Mouse (Mus musculus) liver, postnatal 0 days (tissue): ENCODE results near the gene Magi2. TPM values are rescaled to one million over a fixed set of nuclear protein-coding genes. Genes with fewer than 3 reads are reported as not detected.

ENCODE experiments used
- ATAC-seq: fragments of 200-750 bp; cut with Nextera tagmentation; 2 replicates; pipeline ENCODE4 v1.8.0; 2017; ENCODE audit warnings: mild to moderate bottlenecking, moderate library complexity
- DNase-seq: peaks from one replicate; pipeline ENCODE4 v3.0.0-alpha.2; 2016
- H3K27ac ChIP-seq: fragments of 300-500 bp; sonication (generic); 2 replicates; pipeline ENCODE4 v1.5.1; 2014; ENCODE audit warnings: antibody characterized with exemption, moderate library complexity, mild to moderate bottlenecking, low read depth
- H3K27me3 ChIP-seq: fragments of 300-500 bp; sonication (generic); 2 replicates; pipeline ENCODE4 v1.6.1; 2014; ENCODE audit warnings: low read length, control low read depth, mixed read lengths; ENCODE audit not compliant: insufficient read depth
- H3K36me3 ChIP-seq: fragments of 300-500 bp; sonication (generic); replicated peaks from 2 replicates; pipeline ENCODE4 v1.6.1; 2014; ENCODE audit warnings: mild to moderate bottlenecking, control low read depth, low read length, moderate library complexity, mixed read lengths; ENCODE audit not compliant: insufficient read depth
- H3K4me1 ChIP-seq: fragments of 300-500 bp; sonication (generic); 2 replicates; pipeline ENCODE4 v1.6.1; 2014; ENCODE audit warnings: antibody characterized with exemption, mild to moderate bottlenecking, control low read depth; ENCODE audit not compliant: insufficient read depth
- H3K4me2 ChIP-seq: fragments of 300-500 bp; sonication (generic); 2 replicates; pipeline ENCODE4 v1.6.1; 2014; ENCODE audit warnings: low read depth, mild to moderate bottlenecking, low read length, moderate library complexity, mixed read lengths
- H3K4me3 ChIP-seq: fragments of 300-500 bp; sonication (generic); 2 replicates; pipeline ENCODE4 v1.5.1; 2014; ENCODE audit warnings: low read depth, low read length
- H3K9ac ChIP-seq: fragments of 300-500 bp; sonication (generic); replicated peaks from 2 replicates; pipeline ENCODE4 v1.6.1; 2014; ENCODE audit warnings: mild to moderate bottlenecking, moderate library complexity
- H3K9me3 ChIP-seq: fragments of 300-500 bp; sonication (generic); 2 replicates; pipeline ENCODE4 v1.6.1; 2016; ENCODE audit warnings: mild to moderate bottlenecking, control low read depth, low read length, mixed read lengths
- CTCF ChIP-seq: sonication (generic); IDR thresholded peaks from 2 replicates; pipeline ENCODE4 v1.5.1; 2016; ENCODE audit warnings: antibody characterized with exemption, low read depth
- EP300 ChIP-seq: IDR thresholded peaks from 2 replicates; pipeline ENCODE4 v1.6.1; 2016; ENCODE audit warnings: antibody characterized with exemption, low read depth, mild to moderate bottlenecking
- WGBS: fragments of 180-500 bp; shearing (Covaris S2); extraction: QIAGEN DNeasy Blood & Tissue Kit; methylation state at CpG from one replicate; pipeline ENCODE4 v1.1.7; 2014; ENCODE audit not compliant: insufficient replicate concordance; 5-methylcytosine and 5-hydroxymethylcytosine counted together
- polyA plus RNA-seq: library from polyadenylated mRNA; unstranded; fragments of >200 nt; fragmentation: Nextera tagmentation; extraction: Ambion mirVana; gene quantifications from 2 replicates; pipeline ENCODE4 v1.2.1, GENCODE M21; 2015

Gene Magi2
- polyA plus RNA-seq, 1 experiment from 2014 or later, result 0.08 TPM

GRCm38 (mm10) chr5:20213299-20213698 lies 986.5 kb downstream of the Magi2 start:
- no peak overlapping the region for H3K4me2 ChIP-seq
- no peak overlapping the region for H3K4me3 ChIP-seq
- 44% methylated on average over 2 of the region's 2 CpGs for WGBS
- no peaks in the 10 kb centered on the region for H3K9me3 ChIP-seq
- no peaks in the 10 kb centered on the region for H3K27me3 ChIP-seq
- no peak overlapping the region for H3K27ac ChIP-seq
- ATAC-seq, result no peak
- no peak for DNase-seq
- no peaks in the 10 kb centered on the region for H3K4me1 ChIP-seq
- H3K9ac ChIP-seq, result no peak overlapping the region
- TF ChIP-seq EP300 (no peak), CTCF (no peak)
- no peaks in the 10 kb centered on the region for H3K36me3 ChIP-seq

- ATAC-seq (no peak), DNase-seq (no peak)
- no peak overlapping the region for H3K4me2 ChIP-seq
- no peaks in the 10 kb centered on the region for H3K9me3 ChIP-seq
- H3K4me1 ChIP-seq, result no peaks in the 10 kb centered on the region
- WGBS, result 67% methylated on average over 6 of the region's 6 CpGs
- H3K27me3 ChIP-seq, result no peaks in the 10 kb centered on the region
- TF ChIP-seq CTCF (no peak), EP300 (no peak)
- no peaks in the 10 kb centered on the region for H3K36me3 ChIP-seq
- H3K4me3 ChIP-seq, result no peak overlapping the region
- no peak overlapping the region for H3K27ac ChIP-seq
- H3K9ac ChIP-seq, result no peak overlapping the region
Measured at GRCm38 (mm10) chr5:20226471-20227210, 999.8 kb downstream of the Magi2 start.

- Histone ChIP-seq H3K9me3 (no peaks in the 10 kb centered on the region), H3K36me3 (no peaks in the 10 kb centered on the region), H3K4me1 (no peaks in the 10 kb centered on the region), H3K27me3 (no peaks in the 10 kb centered on the region), H3K9ac (no peak overlapping the region), H3K4me3 (no peak overlapping the region), H3K4me2 (no peak overlapping the region), H3K27ac (no peak overlapping the region)
- DNase-seq (no peak), ATAC-seq (no peak)
- 72% methylated on average over 16 of the region's 16 CpGs for WGBS
- TF ChIP-seq EP300 (no peak), CTCF (no peak)
Measured at GRCm38 (mm10) chr5:20227912-20228762, 1001.3 kb downstream of the Magi2 start.

- no peaks in the 10 kb centered on the region for H3K36me3 ChIP-seq
Measured at GRCm38 (mm10) chr5:20231908-20232307, 1005.1 kb downstream of the Magi2 start.

GRCm38 (mm10) chr5:20241523-20241922 lies 1014.7 kb downstream of the Magi2 start:
- TF ChIP-seq EP300 (no peak), CTCF (no peak)
- DNase-seq (no peak), ATAC-seq (peak; percentile 66)
- Histone ChIP-seq H3K4me3 (no peak overlapping the region), H3K4me1 (no peaks in the 10 kb centered on the region), H3K27ac (no peak overlapping the region), H3K9ac (no peak overlapping the region), H3K4me2 (peak overlapping the region; percentile 33; the same call in 1 of the 2 replicates), H3K9me3 (no peaks in the 10 kb centered on the region), H3K27me3 (no peaks in the 10 kb centered on the region), H3K36me3 (no peaks in the 10 kb centered on the region)
- 64% methylated on average over 2 of the region's 2 CpGs for whole genome bisulfite sequencing

More at GRCm38 (mm10) chr5:20231908-20232307, 1005.1 kb downstream of the Magi2 start:
- Histone ChIP-seq H3K4me3 (no peak overlapping the region), H3K9ac (no peak overlapping the region), H3K4me2 (no peak overlapping the region), H3K27ac (no peak overlapping the region), H3K27me3 (no peaks in the 10 kb centered on the region), H3K9me3 (no peaks in the 10 kb centered on the region), H3K4me1 (no peaks in the 10 kb centered on the region)
- DNase-seq (no peak), ATAC-seq (no peak)
- WGBS, result 60% methylated on average over 3 of the region's 3 CpGs
- TF ChIP-seq EP300 (no peak), CTCF (no peak)

GRCm38 (mm10) chr5:20242496-20242895 lies 1015.7 kb downstream of the Magi2 start:
- no peaks in the 10 kb centered on the region for H3K4me1 ChIP-seq
- DNase-seq (no peak), ATAC-seq (no peak)
- H3K4me3 ChIP-seq, result no peak overlapping the region
- H3K27ac ChIP-seq, result no peak overlapping the region
- no peak for TF ChIP-seq EP300
- no peak for TF ChIP-seq CTCF
- no peak overlapping the region for H3K9ac ChIP-seq
- H3K4me2 ChIP-seq, result no peak overlapping the region
- H3K36me3 ChIP-seq, result no peaks in the 10 kb centered on the region
- no peaks in the 10 kb centered on the region for H3K27me3 ChIP-seq
- no peaks in the 10 kb centered on the region for H3K9me3 ChIP-seq
